Mouse (Mus musculus): ENCODE measurements around the gene Slc25a12. TPM values are rescaled to one million over a fixed set of nuclear protein-coding genes. Genes with fewer than 3 reads are reported as not detected.

The Slc25a12 gene
- total RNA-seq, 1 experiment from 2014 or later = 64.9 TPM

DNA sequence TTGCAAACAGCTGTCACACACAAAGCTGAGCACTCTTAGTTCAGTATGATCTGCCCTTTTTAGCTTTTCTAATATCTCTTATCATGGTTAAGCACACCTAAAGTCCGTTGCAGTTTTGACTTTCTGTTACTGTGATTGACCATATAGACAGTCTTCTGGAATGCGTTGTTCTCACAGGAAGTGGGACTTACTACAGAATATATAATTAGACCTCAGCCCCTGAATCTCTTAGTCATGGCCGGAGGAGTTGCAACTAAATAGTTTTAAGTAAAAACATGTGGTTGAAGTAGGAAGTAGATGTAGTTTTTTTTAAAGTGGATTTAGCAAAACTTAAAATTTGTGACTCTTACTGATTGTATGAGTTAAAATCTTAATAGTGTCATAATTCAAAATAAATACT, 119.5 kb downstream of the Slc25a12 start:
- DNase-seq = no peak

DNA sequence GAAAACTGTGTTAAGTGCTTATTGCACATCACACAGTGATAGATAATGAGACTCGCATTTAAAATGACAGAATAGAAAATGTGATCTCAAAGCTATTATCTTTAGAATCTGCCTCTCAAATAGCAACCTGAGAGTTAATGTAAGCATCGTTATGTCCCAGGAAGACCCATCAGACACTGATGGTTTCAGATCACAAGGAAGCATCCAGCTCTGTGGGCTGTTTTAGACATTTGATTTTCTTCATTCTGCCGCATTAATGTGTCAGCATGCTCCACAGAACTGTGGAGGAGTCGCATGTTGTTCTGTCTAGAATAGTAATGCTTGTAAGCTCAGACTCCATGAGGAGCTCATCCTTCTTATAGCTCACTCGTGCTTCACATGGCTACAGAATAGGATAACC, 121.5 kb downstream of the Slc25a12 start:
- no peak for DNase-seq

- no peak for DNase-seq
Measured at GRCm38 (mm10) chr2:71245416-71245815, 122.1 kb downstream of the Slc25a12 start.

GRCm38 (mm10) chr2:71244807-71245206, 122.7 kb downstream of the Slc25a12 start:
- no peak for DNase-seq

- no peak for DNase-seq
Measured at GRCm38 (mm10) chr2:71243058-71243672, 124.4 kb downstream of the Slc25a12 start.

- no peak for DNase-seq
Measured at GRCm38 (mm10) chr2:71242180-71242579, 125.4 kb downstream of the Slc25a12 start.

- no peak for DNase-seq
Measured at GRCm38 (mm10) chr2:71241505-71241904, 126.0 kb downstream of the Slc25a12 start.

DNA sequence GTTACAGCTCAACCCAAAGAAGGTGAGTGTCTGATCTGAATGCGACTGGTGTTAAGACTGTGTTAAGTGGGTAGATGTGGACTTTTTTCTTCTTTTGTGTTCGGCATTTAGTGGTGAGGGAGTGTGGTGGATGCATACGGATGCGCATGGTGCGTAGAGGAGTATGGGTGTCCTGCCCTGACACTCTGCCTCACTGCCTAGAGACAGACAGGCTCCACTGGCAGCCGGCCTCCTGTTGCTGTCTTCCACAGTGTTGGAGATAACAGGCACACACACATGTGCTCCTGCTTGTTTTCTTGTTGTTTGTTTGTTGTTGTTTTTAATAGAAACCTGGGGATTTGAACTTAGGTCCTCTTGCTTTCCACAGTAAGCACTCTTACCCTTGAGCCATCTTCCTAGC, 131.5 kb downstream of the Slc25a12 start:
- no peak for DNase-seq

DNA sequence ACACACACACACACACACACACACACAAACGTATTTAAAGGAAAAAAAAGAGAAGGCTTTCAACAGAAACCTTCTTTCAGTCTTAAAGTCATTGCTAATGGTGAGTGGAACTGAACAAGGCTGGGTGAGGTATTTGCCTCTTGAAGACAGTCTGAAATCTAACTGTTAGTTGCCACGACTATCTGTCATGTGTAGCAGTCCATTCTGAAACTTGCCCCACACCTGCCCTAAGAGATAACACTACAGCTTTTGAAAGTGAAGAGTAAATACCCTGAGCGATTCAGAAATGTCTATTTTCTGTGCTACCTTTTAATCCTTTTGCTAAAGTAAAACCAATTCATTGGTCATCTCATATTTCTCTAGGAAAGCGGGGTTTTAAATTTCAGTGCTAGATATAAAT, 132.1 kb downstream of the Slc25a12 start:
- DNase-seq = no peak

DNA sequence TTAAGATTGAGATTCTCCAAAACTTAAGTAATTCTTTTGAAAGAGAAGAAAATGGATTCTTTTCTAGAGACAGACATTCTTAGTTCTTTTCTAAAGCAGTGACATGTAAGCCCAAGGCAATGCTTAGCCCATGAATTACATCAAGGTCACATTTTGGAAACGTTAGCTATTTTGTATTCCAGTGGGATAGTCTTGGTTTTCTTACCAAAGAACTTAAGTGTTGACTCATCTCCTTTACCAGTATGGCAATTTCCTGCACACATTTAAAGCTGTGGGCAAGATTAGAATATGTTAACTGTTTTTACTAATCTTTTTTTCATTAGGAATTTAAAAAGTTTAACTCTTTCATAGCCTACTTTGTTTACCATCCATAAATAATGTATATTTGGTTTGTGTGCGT, 134.6 kb downstream of the Slc25a12 start:
- DNase-seq = no peak

- DNase-seq = no peak
Measured at GRCm38 (mm10) chr2:71231951-71232350, 135.6 kb downstream of the Slc25a12 start.

DNA sequence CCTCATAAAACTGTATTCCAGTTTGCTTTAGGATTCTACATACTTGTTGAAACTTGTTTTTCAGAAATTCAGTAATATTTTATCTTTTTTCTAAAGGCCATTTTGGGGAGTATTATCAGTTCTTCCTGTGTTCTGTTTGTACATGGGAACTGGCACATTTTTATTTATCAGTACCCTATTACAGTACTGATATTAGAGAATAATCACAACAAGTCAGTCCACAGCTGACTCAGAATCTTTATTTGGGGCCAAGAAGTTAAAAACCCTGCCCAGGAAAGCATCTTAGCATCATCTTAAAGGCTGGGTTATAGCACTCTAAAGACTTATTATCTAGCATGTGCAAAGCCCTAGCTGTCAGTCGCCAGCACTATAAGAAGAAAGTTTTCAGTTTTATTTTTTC, 137.9 kb downstream of the Slc25a12 start:
- DNase-seq = no peak

DNA sequence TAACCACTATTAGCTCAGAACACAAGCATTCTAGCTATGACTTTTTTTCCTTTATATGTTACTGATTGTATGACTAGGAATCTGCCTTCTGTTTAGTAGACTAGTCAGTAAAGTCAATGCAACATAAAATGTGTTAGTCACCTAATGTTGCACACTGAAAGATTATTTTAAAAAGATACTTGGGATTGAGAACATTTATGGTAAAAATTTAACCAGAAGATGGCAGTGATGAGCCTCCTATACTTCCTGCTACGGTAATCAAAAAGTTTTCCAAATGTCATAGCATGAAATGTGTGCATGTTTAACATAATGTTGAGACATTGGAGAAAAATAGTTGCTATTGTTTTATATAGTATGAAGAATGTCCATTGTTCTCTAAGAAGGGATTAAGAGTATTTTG, 140.2 kb downstream of the Slc25a12 start:
- DNase-seq = no peak

Other genes starting within 250 kb of the Slc25a12 start
- 0.89 and 0.98 TPM in 2 replicates for gene Cybrd1, start 249.8 kb downstream of the Slc25a12 start, total RNA-seq (2021)
- 84.0 and 84.5 TPM in 2 replicates for gene Dync1i2, start 156.0 kb downstream of the Slc25a12 start, total RNA-seq (2021)
- gene Hat1, start 21.2 kb upstream of the Slc25a12 start, total RNA-seq (2021) = 37.7 and 40.1 TPM in 2 replicates
- 36.3 and 36.5 TPM in 2 replicates for gene Metap1d, start 85.5 kb upstream of the Slc25a12 start, total RNA-seq (2021)
- 0.11 and 0.26 TPM in 2 replicates for gene Dlx1, start 160.4 kb upstream of the Slc25a12 start, total RNA-seq (2021)
- gene Dlx2, start 179.0 kb upstream of the Slc25a12 start, total RNA-seq (2021) = 0.19 and 0.22 TPM in 2 replicates